Mouse (Mus musculus): ENCODE data around the gene Rgs10. TPM values are rescaled to one million over a fixed set of nuclear protein-coding genes. Genes with fewer than 3 reads are reported as not detected.

The Rgs10 gene
- polyA plus RNA-seq (2015; fragmentation: Nextera tagmentation; extraction: Ambion mirVana), result 14.0 and 14.8 TPM in 2 replicates

DNA sequence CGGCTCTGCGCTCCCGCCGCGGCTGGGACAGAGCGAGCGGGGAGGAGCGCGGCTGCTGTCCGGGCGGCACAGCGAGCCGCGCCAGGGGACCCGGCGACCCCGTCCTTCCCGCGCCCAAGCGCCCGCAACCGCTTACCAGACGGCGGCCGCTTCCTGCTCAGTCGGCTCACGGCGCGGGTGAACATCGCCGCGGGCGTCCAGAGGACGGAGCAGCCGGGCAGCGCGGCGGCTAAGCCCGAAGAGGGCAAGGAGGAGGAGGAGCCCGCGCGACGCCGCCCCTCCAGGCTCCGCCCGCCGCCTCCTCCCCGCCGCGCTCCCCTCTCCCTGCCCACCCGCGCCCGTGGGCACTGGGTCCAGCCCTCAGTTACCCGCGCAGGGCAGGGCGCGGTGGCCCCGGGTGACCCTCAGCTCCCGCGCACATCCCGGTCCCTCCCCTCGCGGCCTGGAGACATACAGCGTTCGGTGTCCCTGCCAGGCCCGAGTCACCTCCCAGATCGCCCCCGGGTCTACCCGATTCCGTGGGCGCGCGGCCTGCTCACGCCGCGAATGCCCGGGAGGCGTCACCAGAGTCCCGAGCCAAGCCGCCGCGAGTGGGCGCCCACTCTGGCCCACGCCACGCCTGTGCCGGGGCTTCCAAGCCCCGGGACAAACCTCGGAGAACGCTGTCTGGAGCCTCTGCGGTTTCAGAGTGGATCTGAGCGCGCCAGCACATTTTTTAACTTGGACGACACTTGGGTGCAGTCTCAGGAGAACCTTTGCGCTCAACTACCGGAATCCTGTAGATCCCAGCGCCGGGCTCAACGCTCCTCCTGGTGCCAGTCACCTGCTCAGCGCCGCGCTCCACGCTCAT is at the start of gene Rgs10:
Rgs10 (minus strand) TSS at position 829 of the 850 bp plus-strand sequence.
- H3K36me3 ChIP-seq, result no peaks in the 10 kb centered on the region
- ATAC-seq (ENCODE audit: insufficient number of reproducible peaks, low FRiP score, low TSS enrichment, low read depth), result peak; percentile 73
- peaks cover 21% of the 10 kb centered on the region for H3K4me1 ChIP-seq
- WGBS, result under 1% methylated on average over 88 of the region's 102 CpGs
- H3K4me3 ChIP-seq (replicated peaks), result peak within 1 kb of the TSS; percentile 73
- no peaks in the 10 kb centered on the region for H3K9me3 ChIP-seq (replicated peaks)
- H3K4me2 ChIP-seq (replicated peaks), result peak within 1 kb of the TSS; percentile 99
- peaks cover 76% of the 10 kb centered on the region for H3K27me3 ChIP-seq
- no peak within 1 kb of the TSS for H3K27ac ChIP-seq (replicated peaks)
- peak within 1 kb of the TSS; percentile 51 for H3K9ac ChIP-seq

DNA sequence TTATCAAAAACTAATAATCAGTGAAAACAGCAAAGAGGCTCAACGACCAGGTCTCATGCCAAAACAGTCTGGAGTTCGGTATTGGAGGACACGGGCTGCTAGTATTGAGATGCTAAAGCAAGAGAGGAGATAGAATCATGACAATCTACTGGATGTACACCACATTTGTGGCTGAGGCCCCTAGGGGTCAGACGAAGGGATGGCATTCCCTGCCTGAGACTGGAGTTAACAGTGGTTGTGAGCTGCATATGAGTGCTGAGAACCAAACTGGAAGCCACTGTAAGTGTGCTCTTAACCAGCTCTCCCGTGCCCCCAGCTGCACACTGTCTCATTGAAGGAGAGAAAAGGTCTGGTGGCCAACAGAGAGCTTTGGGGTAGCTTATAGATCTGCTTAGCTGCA is 43.8 kb upstream of the Rgs10 start:
- Histone ChIP-seq H3K27me3 (no peaks in the 10 kb centered on the region), H3K4me3 (replicated peaks) (peak overlapping the region; percentile 86), H3K9ac (no peak overlapping the region), H3K4me1 (peaks cover 18% of the 10 kb centered on the region), H3K4me2 (replicated peaks) (peak overlapping the region; percentile 73), H3K27ac (replicated peaks) (peak overlapping the region; percentile 58; the same call in 1 of the 2 replicates), H3K36me3 (no peaks in the 10 kb centered on the region), H3K9me3 (replicated peaks) (no peaks in the 10 kb centered on the region)
- WGBS, result 66% methylated on average over 5 of the region's 5 CpGs
- ATAC-seq (ENCODE audit: insufficient number of reproducible peaks, low FRiP score, low TSS enrichment, low read depth), result no peak

DNA sequence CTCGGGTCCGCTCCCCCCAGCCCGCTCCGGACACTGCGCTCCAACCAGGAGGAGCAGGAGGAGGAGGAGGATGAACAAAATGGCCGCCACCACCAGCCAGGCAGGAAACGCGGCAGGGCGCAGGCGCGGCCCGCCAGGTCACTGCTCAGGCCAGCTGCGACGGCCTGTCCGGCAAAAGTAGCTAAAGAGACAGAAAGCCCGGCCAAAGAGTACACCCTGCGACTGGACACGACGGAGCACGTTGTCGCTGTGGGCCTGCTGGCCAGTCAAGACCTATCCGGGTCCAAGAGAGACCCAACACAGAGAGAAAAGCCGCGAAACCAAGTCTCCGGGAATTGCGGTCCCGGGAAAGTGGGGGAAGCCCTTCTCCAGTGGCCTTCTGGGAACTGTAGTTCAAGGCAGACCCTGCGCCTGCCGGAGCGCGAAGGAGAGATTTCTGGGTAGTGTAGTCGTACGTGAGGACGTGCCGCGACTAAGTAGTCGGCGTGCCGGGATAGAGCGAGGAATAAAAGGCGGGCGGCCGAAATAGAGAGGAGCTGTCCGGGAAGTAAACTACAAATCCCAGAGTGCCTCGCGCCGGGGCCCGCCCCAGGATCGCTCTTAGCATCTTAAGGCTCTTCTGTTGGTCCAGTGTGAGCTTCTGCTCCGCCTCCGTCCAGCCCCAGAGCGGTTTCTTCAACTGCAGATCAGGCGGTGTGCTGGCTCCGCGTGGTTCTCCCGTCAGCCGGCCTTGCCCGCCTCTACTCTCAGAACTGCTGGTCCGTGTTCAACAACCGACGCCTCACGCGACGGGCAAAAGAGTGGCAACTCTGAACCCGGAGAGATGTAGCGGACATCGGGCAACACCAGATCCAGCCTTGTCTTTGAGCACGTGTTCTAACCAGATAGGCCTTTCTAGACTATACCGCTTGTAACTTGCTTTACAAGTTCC is 43.0 kb upstream of the Rgs10 start, which contains the start of gene Tial1:
Tial1 (minus strand) TSS at position 433 of the 931 bp plus-strand sequence.
- Histone ChIP-seq H3K4me3 (replicated peaks) (peak within 1 kb of the TSS; percentile 86), H3K4me2 (replicated peaks) (peak within 1 kb of the TSS; percentile 73), H3K9me3 (replicated peaks) (no peaks in the 10 kb centered on the region), H3K36me3 (no peaks in the 10 kb centered on the region), H3K4me1 (peaks cover 19% of the 10 kb centered on the region), H3K9ac (peak within 1 kb of the TSS; percentile 90), H3K27ac (replicated peaks) (peak within 1 kb of the TSS; percentile 97), H3K27me3 (no peaks in the 10 kb centered on the region)
- WGBS, result under 1% methylated on average over 69 of the region's 69 CpGs
- peak; percentile 99 for ATAC-seq (ENCODE audit: insufficient number of reproducible peaks, low FRiP score, low TSS enrichment, low read depth)

DNA sequence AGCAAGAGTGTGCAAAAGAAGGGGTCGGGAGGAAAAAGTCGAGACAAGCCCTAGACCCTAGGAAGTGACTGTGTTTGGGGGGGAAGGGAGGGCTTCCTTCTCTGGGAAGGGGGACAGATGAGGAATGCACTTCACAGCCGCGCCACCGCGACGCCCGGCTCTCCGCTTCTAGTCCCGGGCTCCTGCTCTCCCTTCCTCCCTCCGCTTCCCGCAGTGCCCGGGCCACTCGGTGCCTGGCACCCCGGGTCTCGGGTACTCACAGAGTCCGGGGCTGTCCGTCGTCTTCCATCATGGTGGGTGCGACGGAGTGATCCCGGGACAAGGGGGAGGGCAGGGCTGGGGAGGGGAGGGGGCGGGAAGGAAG is 42.3 kb upstream of the Rgs10 start:
- Histone ChIP-seq H3K27ac (replicated peaks) (peak overlapping the region; percentile 97), H3K4me1 (peaks cover 19% of the 10 kb centered on the region), H3K27me3 (no peaks in the 10 kb centered on the region), H3K4me3 (replicated peaks) (peak overlapping the region; percentile 86), H3K4me2 (replicated peaks) (peak overlapping the region; percentile 73), H3K9me3 (replicated peaks) (no peaks in the 10 kb centered on the region), H3K36me3 (no peaks in the 10 kb centered on the region), H3K9ac (peak overlapping the region; percentile 90)
- peak; percentile 11 for ATAC-seq (ENCODE audit: insufficient number of reproducible peaks, low FRiP score, low TSS enrichment, low read depth)
- WGBS, result 0% methylated on average over 20 of the region's 23 CpGs

DNA sequence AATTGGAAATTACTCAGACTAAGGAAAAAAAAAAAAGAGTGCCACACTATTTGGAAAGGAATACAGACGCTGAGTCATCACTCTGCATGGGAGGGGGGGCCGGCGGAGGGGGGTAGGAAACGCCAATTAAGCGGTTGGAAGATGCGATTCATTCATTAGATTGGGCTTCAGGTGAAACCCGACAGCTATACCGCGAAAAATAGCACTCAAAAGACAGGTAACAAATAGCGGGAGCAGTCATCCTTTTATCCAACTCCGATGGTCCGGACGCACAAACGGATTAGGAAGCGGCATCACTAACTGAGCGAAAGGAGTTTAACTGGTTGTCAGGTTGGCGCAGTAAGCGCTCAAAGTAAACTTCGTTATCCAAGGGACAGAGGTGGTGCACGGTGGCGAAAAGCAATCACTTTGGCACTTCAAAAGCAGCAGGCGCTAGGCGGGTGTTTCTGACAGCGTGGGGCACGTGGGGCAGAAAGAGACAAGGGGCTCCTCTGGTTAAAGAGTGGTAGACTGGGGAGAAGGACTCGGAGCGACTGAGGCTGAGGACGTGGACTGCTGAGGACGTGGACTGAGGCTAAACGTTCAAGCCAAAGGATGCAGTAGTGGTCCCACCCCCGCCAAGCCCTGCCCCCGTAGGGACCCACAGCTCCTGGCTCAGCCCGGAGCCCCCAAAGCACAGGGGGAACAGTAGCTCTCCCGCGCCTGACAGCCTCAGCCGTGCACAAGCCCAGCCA is 41.7 kb upstream of the Rgs10 start:
- H3K27ac ChIP-seq (replicated peaks), result peak overlapping the region; percentile 97
- H3K27me3 ChIP-seq, result no peaks in the 10 kb centered on the region
- peaks cover 19% of the 10 kb centered on the region for H3K4me1 ChIP-seq
- no peak for ATAC-seq (ENCODE audit: insufficient number of reproducible peaks, low FRiP score, low TSS enrichment, low read depth)
- peak overlapping the region; percentile 73 for H3K4me2 ChIP-seq (replicated peaks)
- H3K36me3 ChIP-seq, result no peaks in the 10 kb centered on the region
- WGBS, result 1% methylated on average over 36 of the region's 36 CpGs
- no peaks in the 10 kb centered on the region for H3K9me3 ChIP-seq (replicated peaks)
- H3K9ac ChIP-seq, result peak overlapping the region; percentile 90
- H3K4me3 ChIP-seq (replicated peaks), result peak overlapping the region; percentile 86

DNA sequence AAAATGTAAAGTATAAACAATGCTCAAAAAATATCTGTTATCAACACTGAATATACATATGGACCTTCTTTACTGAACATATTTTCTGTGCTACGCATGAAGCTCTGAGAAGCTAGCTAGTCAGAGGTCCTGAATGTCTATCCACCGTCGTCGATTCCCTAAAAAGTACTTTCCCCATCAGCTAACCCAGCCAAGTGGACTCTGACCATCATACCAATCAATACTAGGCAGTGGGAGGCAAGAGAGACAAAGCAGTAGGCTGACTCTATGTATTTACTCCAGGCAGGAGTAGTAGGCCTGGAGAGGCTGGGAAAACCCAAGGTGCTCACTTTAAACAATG is 41.2 kb upstream of the Rgs10 start:
- no peak for ATAC-seq (ENCODE audit: insufficient number of reproducible peaks, low FRiP score, low TSS enrichment, low read depth)
- 0 out of 2 replicates have a peak, but pooled peaks cover under 1% of the 10 kb centered on the region for H3K36me3 ChIP-seq
- H3K4me2 ChIP-seq (replicated peaks), result peak overlapping the region; percentile 73
- H3K9ac ChIP-seq, result peak overlapping the region; percentile 2; the same call in 1 of the 2 replicates
- no peak overlapping the region for H3K27ac ChIP-seq (replicated peaks)
- H3K4me1 ChIP-seq, result peaks cover 19% of the 10 kb centered on the region
- H3K27me3 ChIP-seq, result no peaks in the 10 kb centered on the region
- H3K4me3 ChIP-seq (replicated peaks), result peak overlapping the region; percentile 86
- no peaks in the 10 kb centered on the region for H3K9me3 ChIP-seq (replicated peaks)
- WGBS, result 15% methylated on average over 4 of the region's 4 CpGs

DNA sequence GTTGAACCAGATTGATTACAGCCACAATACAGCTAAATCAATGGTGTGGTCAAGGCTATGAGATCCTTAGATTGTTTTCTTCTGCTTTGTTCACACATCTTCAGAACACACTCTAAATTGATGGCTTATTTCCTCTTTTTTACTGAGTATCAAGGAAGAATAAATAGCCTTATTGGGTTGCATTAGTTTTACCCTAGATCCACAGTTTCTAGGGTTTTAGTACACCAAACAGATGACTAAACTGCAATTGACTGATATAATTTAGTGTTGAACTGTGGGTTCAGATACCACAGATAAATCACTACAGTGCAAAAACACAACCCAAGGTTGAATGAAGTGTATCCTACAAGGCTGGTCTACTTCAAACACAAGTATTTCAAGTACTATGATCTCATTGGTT is 39.5 kb upstream of the Rgs10 start:
- Histone ChIP-seq H3K4me3 (replicated peaks) (no peak overlapping the region), H3K36me3 (peaks cover 13% of the 10 kb centered on the region)
- no peak for ATAC-seq (ENCODE audit: insufficient number of reproducible peaks, low FRiP score, low TSS enrichment, low read depth)

DNA sequence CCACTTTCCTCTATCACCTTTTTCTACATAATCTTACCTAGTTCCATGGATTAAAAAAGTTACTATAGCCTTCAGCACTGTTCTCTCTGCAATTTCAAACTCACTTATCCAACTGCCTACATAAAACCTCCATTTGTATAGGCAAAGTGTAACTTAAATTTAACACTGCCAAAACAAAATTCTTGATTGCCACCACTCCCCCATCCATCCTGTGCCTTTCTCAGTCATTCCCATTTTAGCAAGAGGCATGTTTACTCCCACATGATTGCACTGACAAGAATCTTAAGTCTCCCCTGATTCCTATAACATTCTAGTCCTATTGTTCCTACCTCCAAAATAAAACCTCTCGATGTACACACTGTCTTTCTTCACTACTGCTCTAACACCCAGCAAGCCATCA is 34.2 kb upstream of the Rgs10 start:
- H3K9me3 ChIP-seq (replicated peaks), result no peaks in the 10 kb centered on the region
- H3K4me2 ChIP-seq (replicated peaks), result no peak overlapping the region
- 88% methylated on average over 1 of the region's 1 CpGs for WGBS
- H3K4me1 ChIP-seq, result 0 out of 2 replicates have a peak, but pooled peaks cover 3% of the 10 kb centered on the region
- H3K27ac ChIP-seq (replicated peaks), result no peak overlapping the region
- H3K9ac ChIP-seq, result no peak overlapping the region
- no peak for ATAC-seq (ENCODE audit: insufficient number of reproducible peaks, low FRiP score, low TSS enrichment, low read depth)
- no peaks in the 10 kb centered on the region for H3K27me3 ChIP-seq
- no peak overlapping the region for H3K4me3 ChIP-seq (replicated peaks)
- H3K36me3 ChIP-seq, result peaks cover 49% of the 10 kb centered on the region

More for the DNA sequence above, 39.5 kb upstream of the Rgs10 start:
- no peaks in the 10 kb centered on the region for H3K9me3 ChIP-seq (replicated peaks)
- H3K9ac ChIP-seq, result no peak overlapping the region
- H3K4me2 ChIP-seq (replicated peaks), result no peak overlapping the region
- H3K27me3 ChIP-seq, result no peaks in the 10 kb centered on the region
- peaks cover 19% of the 10 kb centered on the region for H3K4me1 ChIP-seq
- no peak overlapping the region for H3K27ac ChIP-seq (replicated peaks)

DNA sequence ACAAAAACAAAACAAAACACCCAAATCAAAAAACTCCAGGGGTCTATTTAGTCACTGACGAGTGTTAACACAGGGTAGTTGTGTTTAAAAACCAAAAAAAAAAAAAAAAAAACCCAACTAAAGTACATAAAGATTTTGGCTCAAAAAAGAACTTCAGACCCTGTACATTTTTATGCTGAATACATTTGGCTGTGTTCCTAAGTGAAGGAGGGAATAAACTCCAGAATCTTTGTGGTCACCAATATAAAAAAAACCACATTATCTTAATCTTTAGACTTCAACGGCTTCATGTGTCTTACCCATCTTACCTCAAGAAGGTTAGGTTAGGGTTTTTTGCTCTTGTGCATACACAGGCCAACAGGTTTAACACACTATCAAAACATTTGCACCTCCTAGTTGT is 22.0 kb upstream of the Rgs10 start:
- H3K36me3 ChIP-seq, result peaks cover 37% of the 10 kb centered on the region
- no peak overlapping the region for H3K4me2 ChIP-seq (replicated peaks)
- no peaks in the 10 kb centered on the region for H3K9me3 ChIP-seq (replicated peaks)
- H3K4me3 ChIP-seq (replicated peaks), result no peak overlapping the region
- WGBS, result 73% methylated on average over 2 of the region's 2 CpGs
- no peak for ATAC-seq (ENCODE audit: insufficient number of reproducible peaks, low FRiP score, low TSS enrichment, low read depth)
- no peaks in the 10 kb centered on the region for H3K27me3 ChIP-seq
- no peak overlapping the region for H3K27ac ChIP-seq (replicated peaks)
- no peaks in the 10 kb centered on the region for H3K4me1 ChIP-seq
- no peak overlapping the region for H3K9ac ChIP-seq

DNA sequence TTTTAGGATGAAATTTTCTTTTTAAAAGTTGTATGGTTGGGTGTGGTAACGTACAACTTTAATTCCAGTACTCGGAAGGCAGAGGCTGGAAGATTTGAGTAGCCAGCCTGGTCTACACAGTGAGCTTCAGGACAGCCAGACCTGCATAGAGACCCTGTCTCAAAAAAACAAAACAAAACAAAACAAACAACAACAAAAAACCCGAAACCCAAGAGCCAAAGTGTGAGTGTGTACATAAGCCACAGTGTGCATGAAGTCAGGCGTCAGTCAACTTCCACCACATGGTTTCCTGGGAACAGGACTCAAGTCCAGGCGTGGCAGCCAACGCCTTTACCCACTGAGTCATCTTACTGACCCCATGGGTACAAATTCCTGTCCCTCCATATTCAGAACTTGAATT is 20.7 kb upstream of the Rgs10 start:
- no peak overlapping the region for H3K4me2 ChIP-seq (replicated peaks)
- peaks cover 24% of the 10 kb centered on the region for H3K36me3 ChIP-seq
- ATAC-seq (ENCODE audit: insufficient number of reproducible peaks, low FRiP score, low TSS enrichment, low read depth), result no peak
- H3K27ac ChIP-seq (replicated peaks), result no peak overlapping the region
- 90% methylated on average over 6 of the region's 6 CpGs for WGBS
- no peak overlapping the region for H3K9ac ChIP-seq
- no peaks in the 10 kb centered on the region for H3K9me3 ChIP-seq (replicated peaks)
- no peak overlapping the region for H3K4me3 ChIP-seq (replicated peaks)
- no peaks in the 10 kb centered on the region for H3K4me1 ChIP-seq
- no peaks in the 10 kb centered on the region for H3K27me3 ChIP-seq

DNA sequence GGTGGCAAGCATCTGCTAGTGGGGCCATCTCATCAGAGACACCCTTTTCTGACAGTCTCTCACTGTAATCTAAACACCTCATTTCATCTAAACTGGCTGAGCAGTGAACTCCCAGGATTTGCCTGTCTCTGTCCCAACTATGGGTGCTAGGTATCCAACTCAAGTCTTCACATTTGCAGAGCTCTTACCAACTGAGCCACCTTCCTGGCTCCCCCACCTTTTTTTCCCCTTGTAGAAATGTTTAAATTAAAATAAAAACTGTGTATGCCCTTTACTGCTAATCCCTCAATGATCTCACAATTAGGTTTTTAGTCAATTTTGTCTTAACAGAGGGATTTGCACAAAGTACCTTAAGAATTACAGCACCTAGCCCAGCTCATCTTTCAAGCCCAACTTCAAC is 19.6 kb upstream of the Rgs10 start:
- no peak for ATAC-seq (ENCODE audit: insufficient number of reproducible peaks, low FRiP score, low TSS enrichment, low read depth)
- no peaks in the 10 kb centered on the region for H3K4me1 ChIP-seq
- H3K4me3 ChIP-seq (replicated peaks), result no peak overlapping the region
- no peaks in the 10 kb centered on the region for H3K27me3 ChIP-seq
- no peak overlapping the region for H3K27ac ChIP-seq (replicated peaks)
- no peak overlapping the region for H3K9ac ChIP-seq
- no peaks in the 10 kb centered on the region for H3K9me3 ChIP-seq (replicated peaks)
- H3K36me3 ChIP-seq, result peaks cover 17% of the 10 kb centered on the region; the same call in 1 of the 2 replicates
- no peak overlapping the region for H3K4me2 ChIP-seq (replicated peaks)

Data from embryonic facial prominence, embryonic 15.5 days (tissue).